Mouse (Mus musculus): ENCODE data around the gene Abcb8. TPM values are rescaled to one million over a fixed set of nuclear protein-coding genes. Genes with fewer than 3 reads are reported as not detected.
A peak's percentile ranks its signal among the peaks of the same experiment; 100 is the strongest.
"Not testable (repeated sequence)": the region's sequence is repeated elsewhere in the genome, so short reads cannot be mapped to it uniquely, and the experiment has no call there.

Gene Abcb8
- total RNA-seq, 2 experiments from 2014 or later = 87.2 to 90.7 TPM

GRCm38 (mm10) chr5:24394165-24394894 lies 867 bp downstream of the Abcb8 start:
- peak; percentile 99 for DNase-seq

DNA sequence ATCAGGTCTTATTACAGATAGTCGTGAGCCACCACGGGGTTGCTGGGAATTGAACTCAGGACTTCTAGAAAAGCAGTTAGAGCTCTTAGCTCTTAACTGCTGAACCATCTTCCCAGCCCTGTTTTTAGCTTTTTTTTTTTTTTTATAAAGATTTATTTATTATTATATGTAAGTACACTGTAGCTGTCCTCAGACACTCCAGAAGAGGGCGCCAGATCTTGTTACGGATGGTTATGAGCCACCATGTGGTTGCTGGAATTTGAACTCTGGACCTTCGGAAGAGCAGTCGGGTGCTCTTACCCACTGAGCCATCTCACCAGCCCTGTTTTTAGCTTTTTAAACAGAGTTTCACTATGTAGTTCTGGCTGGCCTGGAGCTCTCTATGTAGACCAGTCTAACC lies 2.8 kb downstream of the Abcb8 start:
- not testable (repeated sequence) for DNase-seq

GRCm38 (mm10) chr5:24399686-24400085 lies 6.2 kb downstream of the Abcb8 start:
- no peak for DNase-seq

DNA sequence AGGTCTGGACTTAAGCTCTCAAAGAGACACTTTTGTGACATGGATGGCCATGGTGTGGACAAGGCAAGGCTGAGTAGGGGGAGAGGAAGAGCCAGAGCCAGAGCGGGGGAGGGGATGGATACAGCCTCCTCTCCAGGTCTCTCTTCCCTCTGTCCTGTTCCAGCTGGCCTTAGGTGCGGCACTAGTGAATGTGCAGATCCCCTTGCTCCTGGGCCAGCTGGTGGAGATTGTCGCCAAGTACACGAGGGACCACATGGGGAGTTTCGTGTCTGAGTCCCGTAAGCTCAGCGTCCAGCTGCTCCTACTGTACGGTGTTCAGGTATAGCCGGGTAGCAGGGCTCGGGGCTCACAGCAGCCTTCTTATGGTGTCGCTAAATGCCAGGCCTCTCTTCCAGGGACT lies 6.9 kb downstream of the Abcb8 start:
- no peak for DNase-seq

- DNase-seq = no peak
These were observed 7.6 kb downstream of the Abcb8 start for GRCm38 (mm10) chr5:24400911-24401605.

DNA sequence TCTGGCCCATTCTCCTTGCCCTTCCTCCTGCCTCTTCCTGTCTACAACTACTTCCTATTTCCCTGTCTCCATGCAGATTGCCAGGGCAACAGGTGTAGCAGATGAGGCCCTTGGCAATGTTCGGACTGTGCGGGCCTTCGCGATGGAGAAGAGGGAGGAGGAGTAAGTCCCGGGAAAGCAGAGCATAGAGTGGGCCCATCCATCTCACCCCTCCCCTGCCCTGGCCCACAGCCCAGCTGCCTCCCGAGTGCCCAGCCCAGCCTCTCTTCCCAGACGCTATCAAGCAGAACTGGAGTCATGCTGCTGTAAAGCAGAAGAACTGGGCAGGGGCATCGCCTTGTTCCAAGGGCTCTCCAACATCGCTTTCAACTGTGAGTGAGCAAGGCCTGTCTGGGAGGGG lies 8.5 kb downstream of the Abcb8 start:
- DNase-seq = no peak

- no peak for DNase-seq
These were observed 11.3 kb downstream of the Abcb8 start for GRCm38 (mm10) chr5:24404594-24405360.

DNA sequence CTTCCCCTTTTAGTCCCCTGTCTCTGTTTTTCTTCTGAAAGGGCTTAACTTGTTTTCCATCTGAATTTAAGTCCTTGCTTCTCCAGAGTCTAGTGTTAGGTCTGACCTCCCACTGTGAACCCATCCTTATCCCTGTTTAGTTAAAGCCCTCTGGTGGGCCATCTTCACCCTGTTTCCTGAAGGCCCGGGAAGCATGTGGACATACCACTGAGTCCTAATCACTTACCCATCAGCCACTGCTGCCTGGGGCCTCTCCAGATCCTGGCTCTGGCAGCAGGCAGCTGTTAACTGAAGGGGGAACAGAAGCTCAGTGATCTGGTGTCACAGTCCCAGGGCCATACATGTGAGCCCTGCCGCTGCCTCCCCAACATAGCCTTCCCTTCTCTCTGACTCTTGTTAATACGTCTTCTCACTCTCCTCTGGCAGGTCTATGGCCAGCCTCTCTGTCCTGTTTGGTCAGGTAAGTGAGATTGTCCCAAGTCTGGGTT lies 12.0 kb downstream of the Abcb8 start:
- no peak for DNase-seq

- DNase-seq = peak in 1 of 2 experiments; percentile 24
These were observed 15.2 kb downstream of the Abcb8 start for GRCm38 (mm10) chr5:24408651-24409050.

DNA sequence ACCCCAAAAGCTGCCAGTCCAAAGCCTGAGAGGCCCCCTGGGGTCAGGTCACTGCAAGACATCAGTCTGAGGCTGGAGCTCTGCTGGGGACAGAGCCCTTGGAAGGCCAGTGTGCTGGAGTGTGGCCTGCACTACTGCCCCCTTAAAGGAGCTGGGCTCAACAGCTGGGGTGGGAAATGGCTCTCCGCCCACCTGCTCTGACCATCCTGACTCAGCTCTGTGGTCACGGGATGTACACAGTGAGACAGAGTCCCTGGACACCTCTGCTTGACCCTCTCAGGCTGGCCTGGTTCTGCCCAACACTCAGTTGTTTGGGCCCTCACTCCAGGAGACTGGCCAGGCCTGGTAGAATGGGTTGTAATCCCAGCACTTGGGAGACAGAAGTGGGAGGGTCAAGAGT lies 16.0 kb downstream of the Abcb8 start:
- no peak for DNase-seq

GRCm38 (mm10) chr5:24412063-24412462 lies 18.6 kb downstream of the Abcb8 start:
- no peak for DNase-seq

DNA sequence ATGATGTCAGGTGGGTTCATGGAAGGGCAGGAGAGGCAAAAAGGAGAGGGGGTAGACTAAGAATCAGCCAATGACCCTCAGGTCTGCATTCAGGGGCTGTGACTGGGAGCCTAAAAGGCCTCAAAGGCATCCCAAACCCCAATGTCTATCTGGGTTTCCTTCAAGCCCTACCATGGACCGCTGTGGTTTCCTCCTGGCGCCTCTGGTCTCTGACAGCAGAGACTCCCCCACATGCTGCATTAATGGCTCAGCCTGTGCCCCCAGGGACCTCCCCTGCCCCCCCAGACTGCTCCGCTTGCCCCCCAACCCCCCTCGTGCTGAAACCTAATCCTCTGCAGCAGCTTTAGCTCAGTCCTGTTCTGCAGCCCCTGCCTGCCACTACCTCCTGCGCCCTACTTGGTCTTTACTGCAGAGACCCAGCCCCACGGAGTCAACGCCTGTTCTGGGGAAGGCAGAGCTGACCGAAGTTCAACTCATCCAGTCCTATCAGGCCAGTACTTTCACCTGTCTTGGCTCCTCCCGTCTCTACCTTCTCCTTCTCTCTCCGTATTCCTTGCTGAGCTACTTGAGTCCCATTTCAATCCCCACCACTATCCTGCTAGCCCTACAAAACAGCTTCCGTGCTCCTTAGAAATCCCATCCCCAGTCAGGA lies 19.7 kb downstream of the Abcb8 start, which contains the start of gene Asic3:
TSS of gene Asic3 (plus strand) at position 351 of the 652 bp plus-strand sequence.
- no peak for DNase-seq

- no peak for DNase-seq
These were observed 20.5 kb downstream of the Abcb8 start for GRCm38 (mm10) chr5:24413938-24414337.

DNA sequence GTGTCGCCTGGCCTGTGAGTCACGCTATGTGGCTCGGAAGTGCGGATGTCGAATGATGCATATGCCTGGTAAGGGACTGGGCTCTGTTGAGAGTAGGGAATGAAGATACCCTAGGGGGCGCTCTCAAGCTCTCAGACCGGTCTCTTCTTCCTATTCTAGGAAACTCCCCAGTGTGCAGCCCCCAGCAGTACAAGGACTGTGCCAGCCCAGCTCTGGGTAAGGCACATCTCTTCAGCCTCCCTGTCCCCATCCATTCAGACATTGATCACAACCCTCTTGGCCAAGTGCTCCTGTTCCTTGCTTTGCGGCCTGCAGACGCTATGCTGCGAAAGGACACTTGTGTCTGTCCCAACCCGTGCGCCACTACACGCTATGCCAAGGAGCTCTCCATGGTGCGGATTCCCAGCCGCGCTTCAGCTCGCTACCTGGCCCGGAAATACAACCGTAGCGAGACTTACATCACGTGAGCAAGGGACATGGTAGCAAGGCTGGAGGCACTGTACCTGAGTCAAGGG lies 22.8 kb downstream of the Abcb8 start:
- peak; percentile 70 to 78 for DNase-seq

- DNase-seq = no peak
These were observed 24.1 kb downstream of the Abcb8 start for GRCm38 (mm10) chr5:24417587-24417986.

DNA sequence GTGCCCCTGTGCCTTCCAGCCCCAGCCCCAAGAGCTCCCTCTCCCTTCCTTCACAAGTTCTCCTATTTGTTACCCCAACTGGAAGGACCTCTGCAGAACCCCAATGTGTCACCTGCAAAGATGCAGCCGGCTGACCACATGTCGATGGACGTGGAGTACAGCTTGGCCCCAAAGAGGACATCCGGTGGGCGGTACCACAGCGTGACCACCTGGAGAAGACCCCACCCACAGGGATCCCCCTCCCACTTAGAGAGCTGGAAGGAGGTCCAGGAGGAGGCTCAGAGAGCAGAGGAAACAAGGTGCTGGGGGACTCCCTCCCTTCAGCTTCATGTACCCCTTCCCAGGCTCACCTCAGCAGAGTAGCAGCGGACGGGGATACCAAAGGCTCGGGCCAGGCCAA lies 26.9 kb downstream of the Abcb8 start:
- DNase-seq = no peak

GRCm38 (mm10) chr5:24423129-24424003 lies 29.9 kb downstream of the Abcb8 start, which contains the start of the genes Cdk5 and Slc4a2:
Gene Cdk5 (minus strand): TSS chr5:24423530.
Gene Slc4a2 (plus strand): TSS chr5:24423837.
- DNase-seq = peak; percentile 98 to 100

DNA sequence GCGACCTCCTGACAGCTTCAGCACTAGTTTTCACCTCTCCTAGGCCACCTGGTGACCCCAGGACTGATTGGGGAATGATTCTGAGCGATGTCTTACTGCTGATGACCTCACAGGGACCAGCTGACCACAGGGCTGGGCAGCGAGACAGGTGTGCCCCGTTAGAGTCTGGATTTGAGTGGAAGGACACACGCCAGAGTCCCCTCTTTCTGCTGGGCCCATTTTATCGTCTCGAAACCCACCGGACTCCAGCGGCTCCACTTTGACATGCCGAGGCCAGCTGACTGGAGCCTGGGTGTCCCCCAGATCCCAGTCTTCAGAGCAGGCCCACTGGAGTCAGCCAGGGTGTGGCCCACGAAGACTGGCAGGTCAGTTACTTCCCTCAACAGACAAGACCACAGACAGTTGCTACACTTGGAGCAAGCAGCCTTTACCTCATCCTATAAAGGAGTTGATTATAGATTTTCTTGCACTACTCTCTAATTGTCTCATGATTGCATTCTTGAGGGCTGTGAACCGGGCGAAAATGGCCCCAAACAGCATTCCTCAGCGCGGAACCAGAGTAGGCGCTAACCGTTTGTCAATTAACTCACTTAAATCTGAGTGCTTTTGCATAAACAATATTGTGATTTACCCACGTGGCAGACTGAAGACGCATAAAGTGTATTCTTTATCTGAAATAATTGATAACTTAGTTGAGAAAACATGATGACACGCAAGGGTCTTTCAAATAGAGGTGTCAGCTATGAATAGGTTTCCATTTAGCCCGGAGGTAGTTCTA lies 30.7 kb downstream of the Abcb8 start:
- no peak for DNase-seq

DNA sequence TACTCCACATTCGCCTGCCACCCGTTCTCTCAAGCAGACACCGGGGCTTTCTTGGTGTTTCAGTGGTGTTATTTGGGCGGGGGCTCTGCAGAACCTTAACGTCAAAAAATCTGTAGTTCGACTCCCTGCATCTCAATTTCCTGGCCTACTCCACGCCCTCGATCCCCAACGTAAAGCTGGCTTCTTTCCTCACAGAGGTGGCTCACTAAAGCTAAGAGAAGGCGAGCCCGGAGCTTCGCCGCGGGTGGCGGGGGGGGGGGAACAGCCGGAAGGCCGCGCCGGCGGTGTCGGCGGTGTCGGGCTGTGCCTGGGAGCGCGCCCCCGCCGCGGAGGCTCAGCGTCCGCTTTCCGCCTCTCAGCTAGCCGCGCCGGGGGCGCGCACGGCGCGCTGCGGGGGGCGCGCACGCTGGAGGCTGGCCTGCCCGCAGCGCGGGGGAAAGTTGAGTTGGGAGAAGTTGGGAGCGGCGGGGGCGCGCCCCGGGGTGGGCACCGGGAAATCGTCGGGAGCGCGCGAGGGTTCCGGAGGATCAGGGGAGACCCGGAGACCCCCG lies 31.5 kb downstream of the Abcb8 start:
- peak; percentile 86 to 89 for DNase-seq

All from heart, adult 18-20 months (tissue).